Mouse (Mus musculus): ENCODE measurements around the gene Rbm20. TPM values are rescaled to one million over a fixed set of nuclear protein-coding genes. Genes with fewer than 3 reads are reported as not detected.

Gene Rbm20
- polyA plus RNA-seq, 1 experiment, result 0.71 TPM

DNA sequence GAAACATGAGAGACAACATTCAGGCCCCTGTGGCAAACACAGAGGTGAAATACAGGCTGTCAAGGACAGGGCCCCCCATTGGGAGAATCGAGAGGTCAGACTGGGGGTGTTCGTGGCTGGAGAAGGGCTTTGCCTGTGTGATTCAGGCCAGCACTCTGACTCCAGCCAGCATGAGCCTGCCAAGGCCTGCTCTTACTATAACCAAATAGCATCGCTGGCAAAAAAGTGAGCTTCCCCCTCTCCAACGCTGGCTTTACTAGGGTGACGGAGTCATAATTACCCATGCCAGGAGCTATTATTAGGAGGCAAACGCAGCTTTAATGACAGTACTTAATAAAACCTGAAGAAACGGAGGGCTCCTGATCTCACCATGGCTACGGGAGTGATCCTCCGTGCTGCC lies 179.7 kb downstream of the Rbm20 start:
- peaks cover 5% of the 10 kb centered on the region; the same call in 1 of the 2 replicates for H3K4me1 ChIP-seq (ENCODE audit: control insufficient read depth, insufficient read depth, insufficient read length, low read length)
- H3K4me3 ChIP-seq (ENCODE audit: insufficient read depth, low read depth, low read length), result no peak overlapping the region
- no peak overlapping the region for H3K27ac ChIP-seq (replicated peaks; ENCODE audit: low read depth, low read length)

GRCm38 (mm10) chr19:53857962-53858361 lies 180.9 kb downstream of the Rbm20 start:
- Histone ChIP-seq H3K4me3 (ENCODE audit: insufficient read depth, low read depth, low read length) (no peak overlapping the region), H3K27ac (replicated peaks; ENCODE audit: low read depth, low read length) (no peak overlapping the region), H3K4me1 (ENCODE audit: control insufficient read depth, insufficient read depth, insufficient read length, low read length) (peaks cover 3% of the 10 kb centered on the region; the same call in 1 of the 2 replicates)

GRCm38 (mm10) chr19:53859149-53859548 lies 182.0 kb downstream of the Rbm20 start:
- H3K4me1 ChIP-seq (ENCODE audit: control insufficient read depth, insufficient read depth, insufficient read length, low read length), result peaks cover 2% of the 10 kb centered on the region; the same call in 1 of the 2 replicates
- no peak overlapping the region for H3K27ac ChIP-seq (replicated peaks; ENCODE audit: low read depth, low read length)
- H3K4me3 ChIP-seq (ENCODE audit: insufficient read depth, low read depth, low read length), result no peak overlapping the region

GRCm38 (mm10) chr19:53859593-53859992 lies 182.5 kb downstream of the Rbm20 start:
- Histone ChIP-seq H3K4me3 (ENCODE audit: insufficient read depth, low read depth, low read length) (no peak overlapping the region), H3K27ac (replicated peaks; ENCODE audit: low read depth, low read length) (no peak overlapping the region), H3K4me1 (ENCODE audit: control insufficient read depth, insufficient read depth, insufficient read length, low read length) (peaks cover 2% of the 10 kb centered on the region; the same call in 1 of the 2 replicates)

- no peaks in the 10 kb centered on the region for H3K4me1 ChIP-seq (ENCODE audit: control insufficient read depth, insufficient read depth, insufficient read length, low read length)
- H3K4me3 ChIP-seq (ENCODE audit: insufficient read depth, low read depth, low read length), result no peak overlapping the region
- no peak overlapping the region for H3K27ac ChIP-seq (replicated peaks; ENCODE audit: low read depth, low read length)
These were observed 184.2 kb downstream of the Rbm20 start for GRCm38 (mm10) chr19:53861346-53861745.

GRCm38 (mm10) chr19:53862573-53863246 lies 185.6 kb downstream of the Rbm20 start:
- no peak overlapping the region for H3K27ac ChIP-seq (replicated peaks; ENCODE audit: low read depth, low read length)
- no peaks in the 10 kb centered on the region for H3K4me1 ChIP-seq (ENCODE audit: control insufficient read depth, insufficient read depth, insufficient read length, low read length)
- no peak overlapping the region for H3K4me3 ChIP-seq (ENCODE audit: insufficient read depth, low read depth, low read length)

DNA sequence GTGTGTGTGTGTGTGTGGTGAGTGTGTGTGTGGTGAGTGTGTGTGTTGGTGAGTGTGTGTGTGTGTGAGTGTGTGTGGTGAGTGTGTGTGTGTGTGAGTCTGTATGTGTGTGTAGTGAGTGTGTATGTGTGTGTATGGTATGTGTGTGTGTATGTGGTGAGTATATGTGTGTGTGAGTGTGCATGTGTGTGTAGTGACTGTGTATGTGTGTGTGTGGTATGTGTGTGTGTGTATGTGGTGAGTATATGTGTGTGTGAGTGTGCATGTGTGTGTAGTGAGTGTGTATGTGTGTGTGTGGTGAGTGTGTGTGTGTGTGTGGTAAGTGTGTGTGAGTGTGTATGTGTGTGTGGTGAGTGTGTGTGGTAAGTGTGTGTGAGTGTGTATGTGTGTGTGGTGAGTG lies 190.1 kb downstream of the Rbm20 start:
- Histone ChIP-seq H3K4me3 (ENCODE audit: insufficient read depth, low read depth, low read length) (no peak overlapping the region), H3K4me1 (ENCODE audit: control insufficient read depth, insufficient read depth, insufficient read length, low read length) (no peaks in the 10 kb centered on the region), H3K27ac (replicated peaks; ENCODE audit: low read depth, low read length) (no peak overlapping the region)

DNA sequence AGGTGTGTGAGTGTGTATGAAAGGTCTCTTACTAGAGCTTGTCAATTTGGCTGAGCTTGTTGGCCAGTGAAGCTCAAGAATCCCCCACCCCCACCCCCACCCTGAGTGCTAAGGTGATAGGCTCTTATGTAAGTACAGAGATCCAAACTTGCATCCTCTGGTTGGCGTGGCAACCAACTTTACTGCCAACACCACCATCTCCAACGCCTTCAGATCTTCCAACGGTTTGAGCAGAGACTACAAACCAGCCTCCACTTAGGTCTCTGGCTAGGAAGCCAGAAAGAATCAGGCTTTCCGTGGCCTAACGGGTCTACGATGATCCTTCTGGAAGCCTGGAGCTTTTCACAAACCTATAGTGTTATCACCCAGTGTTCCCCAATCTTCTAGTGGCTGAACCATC lies 191.0 kb downstream of the Rbm20 start:
- Histone ChIP-seq H3K4me1 (ENCODE audit: control insufficient read depth, insufficient read depth, insufficient read length, low read length) (no peaks in the 10 kb centered on the region), H3K4me3 (ENCODE audit: insufficient read depth, low read depth, low read length) (no peak overlapping the region), H3K27ac (replicated peaks; ENCODE audit: low read depth, low read length) (no peak overlapping the region)

DNA sequence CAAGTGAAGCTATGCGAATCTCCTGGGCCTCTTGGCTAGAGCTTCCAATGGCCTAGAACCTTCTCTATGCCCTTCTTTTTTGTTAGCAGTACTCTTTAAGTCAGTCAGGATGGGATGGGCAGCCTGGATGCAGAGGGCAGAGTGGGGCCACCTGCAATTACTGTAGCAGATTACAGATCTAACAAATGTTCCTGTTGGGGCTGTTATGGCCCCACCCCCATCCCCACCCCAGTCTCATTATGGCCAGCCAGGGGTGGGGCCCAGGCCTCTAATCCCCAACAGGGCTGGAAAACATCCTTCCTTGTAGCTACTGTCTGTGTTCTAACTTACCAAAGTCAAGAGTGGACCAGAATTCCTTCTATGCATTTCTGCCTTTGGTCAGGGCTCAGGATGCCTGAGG lies 191.7 kb downstream of the Rbm20 start:
- Histone ChIP-seq H3K27ac (replicated peaks; ENCODE audit: low read depth, low read length) (no peak overlapping the region), H3K4me1 (ENCODE audit: control insufficient read depth, insufficient read depth, insufficient read length, low read length) (no peaks in the 10 kb centered on the region), H3K4me3 (ENCODE audit: insufficient read depth, low read depth, low read length) (no peak overlapping the region)

- no peaks in the 10 kb centered on the region for H3K4me1 ChIP-seq (ENCODE audit: control insufficient read depth, insufficient read depth, insufficient read length, low read length)
- H3K27ac ChIP-seq (replicated peaks; ENCODE audit: low read depth, low read length), result no peak overlapping the region
These were observed 192.6 kb downstream of the Rbm20 start for GRCm38 (mm10) chr19:53869427-53870385.

DNA sequence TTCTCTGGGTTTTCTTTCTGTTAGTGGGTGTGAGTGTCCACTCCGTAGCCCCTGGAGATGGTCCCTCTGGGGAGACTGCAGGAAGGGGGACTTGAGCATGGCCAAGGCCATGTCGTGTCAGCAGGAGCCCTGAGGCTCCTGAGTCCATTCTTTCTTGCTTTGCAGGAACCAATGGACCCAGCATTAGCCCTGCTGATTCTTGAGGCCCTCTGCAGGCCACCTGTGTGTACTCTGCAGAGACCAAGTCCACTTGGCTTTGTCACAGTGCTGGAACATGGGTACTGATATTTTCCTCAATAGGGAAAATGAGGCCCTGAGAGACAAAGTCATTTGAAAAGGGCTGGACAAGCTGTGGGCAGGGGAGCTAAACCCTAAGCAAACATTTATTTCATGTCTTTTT lies 193.5 kb downstream of the Rbm20 start:
- no peak overlapping the region for H3K4me3 ChIP-seq (ENCODE audit: insufficient read depth, low read depth, low read length)
- no peak overlapping the region for H3K27ac ChIP-seq (replicated peaks; ENCODE audit: low read depth, low read length)
- H3K4me1 ChIP-seq (ENCODE audit: control insufficient read depth, insufficient read depth, insufficient read length, low read length), result no peaks in the 10 kb centered on the region

More at GRCm38 (mm10) chr19:53869427-53870385, 192.6 kb downstream of the Rbm20 start:
- H3K4me3 ChIP-seq (ENCODE audit: insufficient read depth, low read depth, low read length), result no peak overlapping the region

DNA sequence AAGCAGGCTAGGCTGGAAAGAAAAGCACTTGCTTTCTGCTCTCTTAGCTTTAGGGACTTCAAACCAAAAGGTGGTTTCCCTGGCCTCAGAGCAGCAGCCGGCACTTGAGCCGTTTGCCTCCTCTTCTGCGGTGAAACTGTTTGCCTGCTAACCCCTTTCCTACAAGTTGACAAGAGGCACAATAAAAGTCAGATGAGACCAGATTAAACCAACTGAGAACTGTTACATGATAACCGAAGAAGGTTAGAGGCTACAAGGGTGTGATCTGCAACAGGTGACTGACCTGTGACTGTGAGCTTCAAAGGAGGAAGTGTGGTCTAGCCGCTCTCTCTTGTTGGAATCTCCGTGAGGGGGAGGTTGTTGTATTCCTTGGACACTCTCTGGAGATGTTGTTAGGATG lies 194.4 kb downstream of the Rbm20 start:
- Histone ChIP-seq H3K4me3 (ENCODE audit: insufficient read depth, low read depth, low read length) (no peak overlapping the region), H3K27ac (replicated peaks; ENCODE audit: low read depth, low read length) (no peak overlapping the region), H3K4me1 (ENCODE audit: control insufficient read depth, insufficient read depth, insufficient read length, low read length) (no peaks in the 10 kb centered on the region)

- H3K4me1 ChIP-seq (ENCODE audit: control insufficient read depth, insufficient read depth, insufficient read length, low read length), result no peaks in the 10 kb centered on the region
- H3K27ac ChIP-seq (replicated peaks; ENCODE audit: low read depth, low read length), result no peak overlapping the region
- no peak overlapping the region for H3K4me3 ChIP-seq (ENCODE audit: insufficient read depth, low read depth, low read length)
These were observed 196.0 kb downstream of the Rbm20 start for GRCm38 (mm10) chr19:53872994-53873713.

DNA sequence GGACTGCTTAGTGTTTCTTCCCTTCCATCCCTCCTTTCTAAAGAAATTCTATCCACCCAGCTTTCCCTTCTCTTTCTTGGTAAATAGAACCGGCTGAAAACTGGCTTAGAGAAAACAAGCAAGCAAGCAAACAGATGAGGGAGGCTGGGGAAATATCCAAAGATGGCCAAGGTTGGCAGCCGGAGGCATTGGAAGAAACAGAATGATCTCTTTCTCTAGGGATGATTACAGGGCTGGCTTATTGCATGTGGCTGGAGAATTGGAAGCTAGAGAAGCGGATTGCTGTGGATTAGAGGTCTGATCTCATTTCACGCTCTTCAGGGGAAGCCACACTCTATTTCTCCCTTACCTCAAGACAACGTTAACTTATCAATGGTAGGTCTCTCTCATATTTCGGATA lies 198.1 kb downstream of the Rbm20 start:
- H3K4me3 ChIP-seq (ENCODE audit: insufficient read depth, low read depth, low read length), result no peak overlapping the region
- no peaks in the 10 kb centered on the region for H3K4me1 ChIP-seq (ENCODE audit: control insufficient read depth, insufficient read depth, insufficient read length, low read length)
- H3K27ac ChIP-seq (replicated peaks; ENCODE audit: low read depth, low read length), result no peak overlapping the region

DNA sequence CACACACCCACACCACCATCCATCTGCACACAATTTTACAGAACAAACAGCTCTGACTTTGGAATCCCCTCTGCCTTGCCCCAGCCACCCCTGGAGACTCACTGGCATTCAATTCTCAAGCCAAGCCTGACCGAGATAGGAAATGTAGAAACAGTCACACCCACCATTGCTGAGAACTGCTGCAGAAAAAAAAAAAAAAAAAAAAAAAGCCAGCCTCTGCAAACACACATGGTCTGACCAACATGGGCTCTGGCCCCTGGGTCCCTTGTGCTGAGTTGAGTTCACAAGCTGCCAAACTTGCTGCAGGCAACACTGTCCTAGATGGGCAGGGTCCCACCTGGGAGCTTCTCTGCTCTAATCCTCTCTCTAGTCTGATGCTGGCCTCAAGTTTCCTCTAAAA lies 200.7 kb downstream of the Rbm20 start:
- no peak overlapping the region for H3K27ac ChIP-seq (replicated peaks; ENCODE audit: low read depth, low read length)

More for the DNA sequence above, 200.7 kb downstream of the Rbm20 start:
- H3K4me1 ChIP-seq (ENCODE audit: control insufficient read depth, insufficient read depth, insufficient read length, low read length), result no peaks in the 10 kb centered on the region
- no peak overlapping the region for H3K4me3 ChIP-seq (ENCODE audit: insufficient read depth, low read depth, low read length)
